Mouse (Mus musculus): ENCODE measurements at regions not wholly inside any gene's neighbourhood (a gene's known extent, or its start where the extent isn't known, plus 50 kb on each side); places are given as distances from the start of the nearest gene placed in this dataset.

DNA sequence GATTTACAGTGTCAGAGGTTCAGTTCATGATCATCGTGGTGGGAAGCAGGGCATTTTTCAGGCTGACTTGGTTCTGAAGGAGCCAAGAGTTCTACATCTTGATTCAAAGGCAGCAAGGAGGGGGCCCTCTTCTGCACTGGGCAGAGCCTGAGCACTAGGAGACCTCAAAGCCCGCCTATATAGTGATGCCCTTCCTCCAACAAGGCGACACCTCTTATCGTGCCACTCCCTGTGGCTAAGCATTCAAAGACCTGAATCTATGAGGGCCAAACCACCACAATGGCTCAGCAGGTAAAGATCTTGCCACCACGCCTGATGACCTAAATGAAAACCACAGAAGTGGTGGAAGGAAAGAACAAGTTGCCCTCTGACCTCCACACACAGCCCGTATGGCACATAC, 242.5 kb downstream of the Ccser2 start:
- TF ChIP-seq CTCF (IDR thresholded peaks at IDR 0.05; ENCODE audit: low read depth, low read length) (no peak), POLR2A (IDR thresholded peaks at IDR 0.05; ENCODE audit: extremely low read depth, insufficient read depth, low read length) (no peak)

Data from liver, adult 2 months (tissue).